Mouse (Mus musculus): Measurements from ENCODE around the gene Epb41l3. TPM values are rescaled to one million over a fixed set of nuclear protein-coding genes. Genes with fewer than 3 reads are reported as not detected.

Epb41l3 gene
- polyA plus RNA-seq, 1 experiment from 2014 or later: 13.2 TPM

DNA sequence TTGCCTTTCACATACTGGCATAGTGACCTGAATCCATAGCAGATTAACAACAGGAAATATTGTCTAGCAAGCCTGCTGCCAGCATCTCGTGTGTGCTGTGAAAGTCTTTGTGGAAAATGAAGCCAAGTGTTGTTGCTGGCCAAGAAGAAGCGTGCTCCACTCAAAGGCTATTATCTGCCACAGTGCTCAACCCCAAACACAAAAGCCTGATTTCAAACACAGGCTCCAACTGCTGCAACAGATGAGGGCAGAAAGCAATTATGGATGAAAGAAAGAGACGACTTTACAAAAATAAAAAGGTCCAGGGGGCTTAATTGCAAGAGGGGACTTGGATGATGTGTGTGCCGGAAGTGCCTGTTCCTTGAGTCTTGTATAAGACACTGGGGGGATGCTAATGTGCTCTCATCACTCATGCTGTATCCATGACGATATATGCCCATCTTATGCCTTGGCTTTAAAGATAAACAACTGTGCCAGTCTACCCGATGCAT lies 154.7 kb downstream of the Epb41l3 start:
- ATAC-seq: no peak
- H3K36me3 ChIP-seq: no peaks in the 10 kb centered on the region
- no peak overlapping the region for H3K9ac ChIP-seq
- H3K4me3 ChIP-seq: no peak overlapping the region
- H3K4me1 ChIP-seq: no peaks in the 10 kb centered on the region
- H3K27me3 ChIP-seq (replicated peaks): no peaks in the 10 kb centered on the region
- no peak overlapping the region for H3K4me2 ChIP-seq
- WGBS (ENCODE audit: insufficient replicate concordance): 58% methylated on average over 6 of the region's 6 CpGs
- H3K27ac ChIP-seq: no peak overlapping the region
- H3K9me3 ChIP-seq (replicated peaks): no peaks in the 10 kb centered on the region

DNA sequence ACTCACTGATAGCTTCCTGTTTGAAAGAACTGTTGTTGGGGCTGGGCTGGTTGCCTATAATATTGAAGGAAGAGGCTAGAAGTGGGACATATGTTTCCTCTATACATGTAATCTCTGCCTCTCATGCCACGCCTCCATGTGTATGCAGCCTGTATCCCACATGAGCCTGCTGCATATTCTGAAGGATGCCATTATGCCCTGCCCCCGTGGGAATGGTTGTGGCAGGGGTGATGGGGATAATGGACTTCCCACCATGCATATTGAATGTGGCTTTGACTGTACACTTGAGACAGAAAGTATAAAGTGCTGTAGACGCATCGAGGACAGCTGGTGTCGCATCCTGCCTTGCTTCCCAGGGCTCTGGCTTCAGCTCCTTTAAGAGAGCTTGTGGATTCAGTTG lies 155.9 kb downstream of the Epb41l3 start:
- H3K36me3 ChIP-seq: no peaks in the 10 kb centered on the region
- no peaks in the 10 kb centered on the region for H3K27me3 ChIP-seq (replicated peaks)
- H3K9me3 ChIP-seq (replicated peaks): no peaks in the 10 kb centered on the region
- no peak for ATAC-seq
- no peak overlapping the region for H3K9ac ChIP-seq
- no peak overlapping the region for H3K4me2 ChIP-seq
- no peak overlapping the region for H3K4me3 ChIP-seq
- no peaks in the 10 kb centered on the region for H3K4me1 ChIP-seq
- WGBS (ENCODE audit: insufficient replicate concordance): 63% methylated on average over 5 of the region's 5 CpGs
- H3K27ac ChIP-seq: no peak overlapping the region

- WGBS (ENCODE audit: insufficient replicate concordance): 72% methylated on average over 3 of the region's 3 CpGs
- Histone ChIP-seq H3K9me3 (replicated peaks) (no peaks in the 10 kb centered on the region), H3K9ac (no peak overlapping the region)
Measured at GRCm38 (mm10) chr17:69237172-69237571, 161.7 kb downstream of the Epb41l3 start.

GRCm38 (mm10) chr17:69238810-69239373 lies 163.4 kb downstream of the Epb41l3 start:
- 70% methylated on average over 4 of the region's 4 CpGs for WGBS (ENCODE audit: insufficient replicate concordance)
- Histone ChIP-seq H3K27me3 (replicated peaks) (no peaks in the 10 kb centered on the region), H3K36me3 (no peaks in the 10 kb centered on the region), H3K9ac (no peak overlapping the region), H3K4me2 (no peak overlapping the region), H3K4me1 (no peaks in the 10 kb centered on the region), H3K27ac (no peak overlapping the region), H3K4me3 (no peak overlapping the region), H3K9me3 (replicated peaks) (no peaks in the 10 kb centered on the region)
- ATAC-seq: no peak

More at GRCm38 (mm10) chr17:69237172-69237571, 161.7 kb downstream of the Epb41l3 start:
- no peak overlapping the region for H3K4me2 ChIP-seq
- H3K27me3 ChIP-seq (replicated peaks): no peaks in the 10 kb centered on the region
- H3K36me3 ChIP-seq: no peaks in the 10 kb centered on the region
- H3K4me1 ChIP-seq: no peaks in the 10 kb centered on the region
- no peak overlapping the region for H3K27ac ChIP-seq
- no peak for ATAC-seq
- H3K4me3 ChIP-seq: no peak overlapping the region

DNA sequence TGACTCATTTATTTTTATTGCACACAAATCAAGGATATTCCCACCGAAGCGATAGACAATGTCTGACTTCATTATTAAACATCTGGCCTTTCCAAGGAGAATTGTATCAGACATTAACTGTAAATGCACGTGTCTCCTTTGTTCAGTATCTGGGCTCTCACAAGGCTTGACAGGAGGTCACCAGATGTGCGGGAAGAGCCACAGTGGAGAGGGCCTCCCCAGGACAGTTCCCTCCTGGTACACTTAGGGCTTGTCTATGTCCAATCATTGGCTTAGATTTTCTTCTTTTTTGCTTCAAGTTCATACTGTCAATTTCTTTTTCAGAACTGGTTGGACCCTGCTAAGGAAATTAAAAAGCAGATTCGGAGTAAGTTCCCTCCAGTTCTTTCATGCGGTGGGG lies 163.9 kb downstream of the Epb41l3 start:
- Histone ChIP-seq H3K36me3 (no peaks in the 10 kb centered on the region), H3K9me3 (replicated peaks) (no peaks in the 10 kb centered on the region), H3K27me3 (replicated peaks) (no peaks in the 10 kb centered on the region), H3K4me3 (no peak overlapping the region), H3K9ac (no peak overlapping the region), H3K4me1 (no peaks in the 10 kb centered on the region), H3K27ac (no peak overlapping the region), H3K4me2 (no peak overlapping the region)
- no peak for ATAC-seq
- WGBS (ENCODE audit: insufficient replicate concordance): 78% methylated on average over 6 of the region's 6 CpGs

DNA sequence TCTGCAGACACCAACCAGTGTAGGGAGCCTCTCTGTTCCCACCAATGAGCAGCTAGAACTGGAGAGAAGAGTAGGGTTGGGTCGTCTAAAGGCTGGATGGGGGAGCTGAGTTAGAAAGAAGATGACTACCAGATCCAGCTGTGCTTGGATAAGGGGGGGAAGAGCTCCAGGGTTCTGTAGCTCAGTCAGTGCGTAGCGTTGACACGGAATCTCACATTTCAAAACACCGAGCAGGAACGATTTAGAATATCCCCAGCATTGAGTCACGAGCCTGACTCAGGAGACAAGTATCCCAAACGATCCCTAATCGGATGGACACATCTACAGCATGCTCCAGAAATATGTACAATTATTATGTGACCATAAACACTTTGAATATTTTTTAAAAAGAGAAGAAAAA lies 180.4 kb downstream of the Epb41l3 start:
- Histone ChIP-seq H3K9me3 (replicated peaks) (no peaks in the 10 kb centered on the region), H3K27ac (no peak overlapping the region), H3K4me2 (no peak overlapping the region), H3K27me3 (replicated peaks) (no peaks in the 10 kb centered on the region), H3K9ac (no peak overlapping the region), H3K4me3 (no peak overlapping the region), H3K36me3 (no peaks in the 10 kb centered on the region), H3K4me1 (no peaks in the 10 kb centered on the region)
- no peak for ATAC-seq
- 78% methylated on average over 9 of the region's 9 CpGs for WGBS (ENCODE audit: insufficient replicate concordance)

- WGBS (ENCODE audit: insufficient replicate concordance): 40% methylated on average over 9 of the region's 9 CpGs
- Histone ChIP-seq H3K4me1 (no peaks in the 10 kb centered on the region), H3K27me3 (replicated peaks) (no peaks in the 10 kb centered on the region), H3K27ac (no peak overlapping the region), H3K4me2 (no peak overlapping the region), H3K9me3 (replicated peaks) (no peaks in the 10 kb centered on the region), H3K4me3 (no peak overlapping the region), H3K36me3 (no peaks in the 10 kb centered on the region), H3K9ac (no peak overlapping the region)
- ATAC-seq: no peak
Measured at GRCm38 (mm10) chr17:69256441-69256840, 181.0 kb downstream of the Epb41l3 start.

DNA sequence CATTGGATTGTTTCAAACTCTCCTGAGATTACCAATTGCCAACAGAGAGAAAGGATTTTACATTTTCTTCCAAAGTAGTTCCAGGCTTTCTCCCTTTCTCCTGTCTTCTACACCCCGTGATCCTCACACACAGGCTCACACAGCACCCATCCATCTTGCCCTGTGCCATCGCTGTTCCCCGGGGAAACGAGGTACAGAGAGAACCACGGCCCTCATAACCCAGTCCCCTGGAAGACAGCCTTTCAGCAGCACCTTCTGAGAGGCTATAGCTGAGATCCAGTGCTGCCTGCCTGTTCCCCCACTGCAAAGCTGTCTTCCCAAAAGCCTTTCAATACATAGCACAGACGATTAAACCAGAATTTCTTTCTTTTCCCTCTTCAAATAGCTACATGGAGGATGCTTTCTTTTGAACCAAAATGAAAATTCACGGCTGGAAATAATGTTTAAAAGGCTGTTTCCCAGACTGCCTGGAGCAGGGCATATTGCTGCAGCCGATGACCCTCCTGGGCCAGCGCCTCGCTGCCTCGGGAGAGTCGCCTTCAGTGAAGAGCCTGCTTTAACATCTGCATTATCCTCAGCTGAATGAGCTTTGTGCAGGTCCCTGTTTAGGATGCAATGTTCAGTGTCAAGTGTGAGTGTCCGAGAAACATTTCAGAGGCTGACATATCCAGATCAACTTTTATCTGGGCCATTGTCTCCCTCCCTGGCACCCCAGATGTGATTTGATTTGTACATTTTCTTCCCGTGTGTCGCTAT lies 188.5 kb downstream of the Epb41l3 start:
- H3K9me3 ChIP-seq (replicated peaks): no peaks in the 10 kb centered on the region
- no peak overlapping the region for H3K4me3 ChIP-seq
- no peaks in the 10 kb centered on the region for H3K27me3 ChIP-seq (replicated peaks)
- peaks cover 8% of the 10 kb centered on the region; the same call in 1 of the 2 replicates for H3K4me1 ChIP-seq
- no peak overlapping the region for H3K27ac ChIP-seq
- WGBS (ENCODE audit: insufficient replicate concordance): 49% methylated on average over 15 of the region's 15 CpGs
- no peak overlapping the region for H3K4me2 ChIP-seq
- no peak overlapping the region for H3K9ac ChIP-seq
- no peak for ATAC-seq
- H3K36me3 ChIP-seq: no peaks in the 10 kb centered on the region

- peak; percentile 42 for ATAC-seq
- 5% methylated on average over 4 of the region's 4 CpGs for whole genome bisulfite sequencing (ENCODE audit: insufficient replicate concordance)
- Histone ChIP-seq H3K9me3 (replicated peaks) (no peaks in the 10 kb centered on the region), H3K4me1 (peaks cover 8% of the 10 kb centered on the region; the same call in 1 of the 2 replicates), H3K4me3 (no peak overlapping the region), H3K36me3 (no peaks in the 10 kb centered on the region), H3K9ac (no peak overlapping the region), H3K27me3 (replicated peaks) (no peaks in the 10 kb centered on the region), H3K4me2 (no peak overlapping the region), H3K27ac (no peak overlapping the region)
Measured at GRCm38 (mm10) chr17:69265171-69265570, 189.7 kb downstream of the Epb41l3 start.

GRCm38 (mm10) chr17:69265759-69266463 lies 190.4 kb downstream of the Epb41l3 start:
- no peak for ATAC-seq
- H3K27ac ChIP-seq: no peak overlapping the region
- no peak overlapping the region for H3K4me2 ChIP-seq

DNA sequence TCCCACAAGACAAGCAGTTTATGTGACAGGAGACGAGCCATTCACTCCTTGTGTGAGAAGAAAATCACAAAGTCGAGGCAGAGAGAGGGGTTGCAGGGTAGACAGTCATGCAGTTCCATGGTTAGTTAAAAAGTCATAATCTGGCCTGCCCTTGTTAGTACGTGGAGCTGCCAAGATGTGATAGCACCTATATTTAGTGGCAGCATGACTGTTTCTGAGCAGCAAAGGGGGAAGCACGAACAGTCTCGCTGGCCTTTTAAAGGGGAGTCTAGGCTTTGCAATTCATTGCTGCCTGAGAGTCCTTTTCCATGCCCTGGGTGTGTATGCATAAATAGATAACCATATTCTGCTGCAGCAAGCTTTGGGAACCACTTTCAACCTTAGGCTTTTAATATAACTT lies 191.5 kb downstream of the Epb41l3 start:
- no peak for ATAC-seq
- H3K27me3 ChIP-seq (replicated peaks): no peaks in the 10 kb centered on the region
- peaks cover 8% of the 10 kb centered on the region; the same call in 1 of the 2 replicates for H3K4me1 ChIP-seq
- no peak overlapping the region for H3K4me2 ChIP-seq
- no peaks in the 10 kb centered on the region for H3K36me3 ChIP-seq
- H3K27ac ChIP-seq: no peak overlapping the region
- H3K4me3 ChIP-seq: no peak overlapping the region
- 42% methylated on average over 5 of the region's 5 CpGs for WGBS (ENCODE audit: insufficient replicate concordance)
- no peaks in the 10 kb centered on the region for H3K9me3 ChIP-seq (replicated peaks)
- H3K9ac ChIP-seq: no peak overlapping the region

More at GRCm38 (mm10) chr17:69265759-69266463, 190.4 kb downstream of the Epb41l3 start:
- WGBS (ENCODE audit: insufficient replicate concordance): 20% methylated on average over 17 of the region's 17 CpGs
- H3K4me1 ChIP-seq: peaks cover 8% of the 10 kb centered on the region; the same call in 1 of the 2 replicates
- H3K9ac ChIP-seq: no peak overlapping the region
- H3K36me3 ChIP-seq: no peaks in the 10 kb centered on the region
- no peak overlapping the region for H3K4me3 ChIP-seq
- H3K27me3 ChIP-seq (replicated peaks): no peaks in the 10 kb centered on the region
- no peaks in the 10 kb centered on the region for H3K9me3 ChIP-seq (replicated peaks)

DNA sequence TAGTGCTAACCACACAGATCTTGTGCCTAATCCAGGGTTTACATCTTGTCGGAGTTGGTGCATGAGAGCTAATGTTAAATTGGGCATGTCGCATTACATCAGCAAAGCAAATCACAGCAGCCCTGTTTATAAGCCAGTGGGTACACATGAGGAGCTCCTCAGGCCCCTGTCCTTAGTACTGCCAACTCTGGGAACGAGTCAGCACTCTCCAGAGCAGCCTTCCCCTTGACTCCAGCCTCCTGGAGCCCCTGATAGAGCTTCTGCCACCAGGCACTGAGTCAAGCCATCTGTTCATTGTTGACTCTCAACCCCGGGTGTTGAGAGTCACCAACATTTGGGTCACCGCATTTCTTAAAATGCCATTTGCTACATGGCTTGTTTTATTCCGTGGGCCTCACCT lies 192.0 kb downstream of the Epb41l3 start:
- Histone ChIP-seq H3K27ac (no peak overlapping the region), H3K4me1 (peaks cover 8% of the 10 kb centered on the region; the same call in 1 of the 2 replicates), H3K4me3 (no peak overlapping the region), H3K4me2 (no peak overlapping the region), H3K9me3 (replicated peaks) (no peaks in the 10 kb centered on the region), H3K27me3 (replicated peaks) (no peaks in the 10 kb centered on the region), H3K9ac (no peak overlapping the region), H3K36me3 (no peaks in the 10 kb centered on the region)
- 62% methylated on average over 6 of the region's 6 CpGs for WGBS (ENCODE audit: insufficient replicate concordance)
- ATAC-seq: no peak

All from liver, embryonic 12.5 days (tissue).